Mouse (Mus musculus) testis, adult 2 months (tissue): Measurements from ENCODE around the gene Bcar3. TPM values are rescaled to one million over a fixed set of nuclear protein-coding genes. Genes with fewer than 3 reads are reported as not detected.

Experiments
- H3K27ac ChIP-seq: fragments of 200-500 bp; 2 replicates; pipeline ENCODE4 v1.5.1; 2012; ENCODE audit warnings: low read depth, low read length; ENCODE audit not compliant: control insufficient read depth, insufficient read depth
- H3K27me3 ChIP-seq: fragments of 200-500 bp; 2 replicates; pipeline ENCODE4 v1.6.1; 2012; ENCODE audit warnings: mild to moderate bottlenecking, low read length, moderate library complexity; ENCODE audit not compliant: control insufficient read depth, insufficient read depth
- H3K36me3 ChIP-seq: fragments of 200-500 bp; 2 replicates; pipeline ENCODE4 v1.6.1; 2012; ENCODE audit warnings: mild to moderate bottlenecking, low read length; ENCODE audit not compliant: control insufficient read depth, insufficient read depth
- H3K4me1 ChIP-seq: fragments of 200-500 bp; 2 replicates; pipeline ENCODE4 v1.6.1; 2012; ENCODE audit warnings: low read length; ENCODE audit not compliant: control insufficient read depth, insufficient read depth
- H3K4me3 ChIP-seq: fragments of 200-500 bp; 2 replicates; pipeline ENCODE4 v1.5.1; 2012; ENCODE audit warnings: low read depth, mild to moderate bottlenecking, low read length, moderate library complexity, mixed read lengths; ENCODE audit not compliant: control insufficient read depth
- CTCF ChIP-seq: fragments of 200-500 bp; IDR thresholded peaks from 2 replicates; pipeline ENCODE4 v1.5.1; 2012; ENCODE audit warnings: low read depth, mild to moderate bottlenecking, inconsistent platforms, low read length, moderate library complexity; ENCODE audit not compliant: control insufficient read depth, insufficient read depth, insufficient replicate concordance
- POLR2A ChIP-seq: fragments of 200-500 bp; IDR thresholded peaks from 2 replicates; pipeline ENCODE4 v1.6.1; 2012; ENCODE audit warnings: low read depth, mild to moderate bottlenecking, inconsistent platforms, low read length, moderate library complexity; ENCODE audit not compliant: control insufficient read depth
- polyA plus RNA-seq: library from polyadenylated mRNA; depleted of rRNA; stranded (reverse); fragments of >200 nt; gene quantifications from 2 replicates; pipeline ENCODE4 v1.2.3, GENCODE M21; 2012

Gene Bcar3
- polyA plus RNA-seq, 1 experiment = 12.5 TPM

GRCm38 (mm10) chr3:122407757-122408156 lies 113.8 kb downstream of the Bcar3 start:
- Histone ChIP-seq H3K27me3 (no peaks in the 10 kb centered on the region), H3K4me1 (no peaks in the 10 kb centered on the region), H3K4me3 (no peak overlapping the region), H3K36me3 (no peaks in the 10 kb centered on the region), H3K27ac (no peak overlapping the region)
- TF ChIP-seq CTCF (no peak), POLR2A (no peak)

- no peak overlapping the region for H3K4me3 ChIP-seq
- no peak overlapping the region for H3K27ac ChIP-seq
- no peak for TF ChIP-seq POLR2A
- no peak for TF ChIP-seq CTCF
- no peaks in the 10 kb centered on the region; the same call in 1 of the 2 replicates for H3K4me1 ChIP-seq
- H3K36me3 ChIP-seq = no peaks in the 10 kb centered on the region
- H3K27me3 ChIP-seq = no peaks in the 10 kb centered on the region
Observed at GRCm38 (mm10) chr3:122408798-122409311, 114.9 kb downstream of the Bcar3 start.

- no peak for TF ChIP-seq CTCF
- TF ChIP-seq POLR2A = no peak
- Histone ChIP-seq H3K27me3 (no peaks in the 10 kb centered on the region), H3K4me1 (no peaks in the 10 kb centered on the region; the same call in 1 of the 2 replicates), H3K36me3 (no peaks in the 10 kb centered on the region), H3K4me3 (no peak overlapping the region), H3K27ac (no peak overlapping the region)
Observed at GRCm38 (mm10) chr3:122411590-122411989, 117.7 kb downstream of the Bcar3 start.

- peaks cover 2% of the 10 kb centered on the region for H3K4me1 ChIP-seq
- no peaks in the 10 kb centered on the region for H3K36me3 ChIP-seq
- no peak overlapping the region for H3K27ac ChIP-seq
- TF ChIP-seq CTCF (no peak), POLR2A (no peak)
- no peaks in the 10 kb centered on the region for H3K27me3 ChIP-seq
- H3K4me3 ChIP-seq = no peak overlapping the region
Observed at GRCm38 (mm10) chr3:122413729-122414561, 120.0 kb downstream of the Bcar3 start.

- TF ChIP-seq POLR2A (no peak), CTCF (no peak)
- H3K27me3 ChIP-seq = no peaks in the 10 kb centered on the region; the same call in 1 of the 2 replicates
- H3K4me3 ChIP-seq = no peak overlapping the region
- no peak overlapping the region for H3K27ac ChIP-seq
- H3K4me1 ChIP-seq = peaks cover 9% of the 10 kb centered on the region
- H3K36me3 ChIP-seq = no peaks in the 10 kb centered on the region
Observed at GRCm38 (mm10) chr3:122414868-122415267, 120.9 kb downstream of the Bcar3 start.

GRCm38 (mm10) chr3:122417466-122417865 lies 123.5 kb downstream of the Bcar3 start:
- Histone ChIP-seq H3K36me3 (no peaks in the 10 kb centered on the region), H3K4me1 (peaks cover 20% of the 10 kb centered on the region), H3K27ac (no peak overlapping the region), H3K4me3 (no peak overlapping the region), H3K27me3 (no peaks in the 10 kb centered on the region; the same call in 1 of the 2 replicates)
- TF ChIP-seq CTCF (no peak), POLR2A (no peak)

GRCm38 (mm10) chr3:122418564-122419274 lies 124.8 kb downstream of the Bcar3 start:
- TF ChIP-seq POLR2A (no peak), CTCF (no peak)
- Histone ChIP-seq H3K36me3 (no peaks in the 10 kb centered on the region), H3K27ac (no peak overlapping the region), H3K4me1 (peaks cover 20% of the 10 kb centered on the region), H3K4me3 (no peak overlapping the region), H3K27me3 (no peaks in the 10 kb centered on the region; the same call in 1 of the 2 replicates)
